Mouse (Mus musculus) ES-E14 (cell line): ENCODE data around the gene Enpp1.

Experiments used
- CHD2 ChIP-seq: IDR thresholded peaks from 2 replicates; pipeline ENCODE4 v1.6.1; 2014; ENCODE audit warnings: mild to moderate bottlenecking, low read depth, low read length, inconsistent platforms
- HCFC1 ChIP-seq: IDR thresholded peaks from 2 replicates; pipeline ENCODE4 v1.6.1; 2012; ENCODE audit warnings: low read length, inconsistent platforms, borderline replicate concordance; ENCODE audit not compliant: insufficient read depth
- MAFK ChIP-seq: IDR thresholded peaks from 2 replicates; pipeline ENCODE4 v1.6.1; 2014; ENCODE audit warnings: mild to moderate bottlenecking, low read depth, low read length, inconsistent platforms; ENCODE audit not compliant: insufficient read depth
- ZC3H11A ChIP-seq: IDR thresholded peaks from 2 replicates; pipeline ENCODE4 v1.6.1; 2012; ENCODE audit warnings: low read depth, mild to moderate bottlenecking, inconsistent platforms, low read length, borderline replicate concordance
- ZNF384 ChIP-seq: IDR thresholded peaks from 2 replicates; pipeline ENCODE4 v1.6.1; 2012; ENCODE audit warnings: low read depth, low read length, inconsistent platforms

DNA sequence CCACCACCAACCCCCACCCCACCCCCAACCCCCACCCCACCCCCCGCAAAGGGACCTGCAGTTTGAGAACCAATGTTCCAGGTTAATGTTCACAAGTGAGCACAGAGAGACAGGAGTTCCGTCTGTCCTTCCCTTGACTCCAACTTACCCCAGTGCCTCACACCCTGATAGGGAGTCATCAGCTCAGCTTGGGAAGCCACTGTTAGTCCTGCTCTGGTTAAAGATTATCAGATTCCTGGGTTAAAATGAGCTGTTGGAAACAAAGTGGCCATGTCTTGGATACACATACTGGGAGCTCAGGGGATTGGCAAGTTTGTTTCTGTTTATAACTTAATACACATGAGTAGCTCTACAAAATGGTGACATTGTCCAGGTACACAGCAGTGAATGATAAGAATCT lies 75.0 kb downstream of the Enpp1 start:
- TF ChIP-seq CHD2 (no peak), MAFK (no peak), HCFC1 (no peak), ZC3H11A (no peak), ZNF384 (no peak)
